Mouse (Mus musculus): ENCODE measurements at regions not wholly inside any gene's neighbourhood (a gene's known extent, or its start where the extent isn't known, plus 50 kb on each side); places are given as distances from the start of the nearest gene placed in this dataset.

DNA sequence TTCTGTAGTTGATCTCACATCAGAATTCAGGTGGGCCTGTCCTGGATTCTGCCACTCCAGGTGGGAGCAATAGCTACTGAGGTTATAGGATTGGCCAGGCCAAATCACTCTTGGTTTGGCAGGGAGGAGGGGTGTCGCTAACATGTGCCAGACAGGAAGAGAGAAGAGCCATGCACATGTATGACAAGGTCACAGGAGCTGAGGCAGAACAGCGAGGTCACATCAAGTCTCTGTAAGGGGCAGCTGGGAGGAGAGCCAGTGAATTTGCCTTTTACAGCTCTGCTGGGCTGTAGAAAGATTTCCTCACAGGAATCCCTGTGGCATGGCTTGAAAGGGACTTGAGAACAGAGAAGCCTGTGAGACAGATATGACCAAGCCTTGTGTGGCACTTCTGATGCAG is 96.3 kb upstream of the Prok2 start:
- no peak for DNase-seq (ENCODE audit: low read depth)

DNA sequence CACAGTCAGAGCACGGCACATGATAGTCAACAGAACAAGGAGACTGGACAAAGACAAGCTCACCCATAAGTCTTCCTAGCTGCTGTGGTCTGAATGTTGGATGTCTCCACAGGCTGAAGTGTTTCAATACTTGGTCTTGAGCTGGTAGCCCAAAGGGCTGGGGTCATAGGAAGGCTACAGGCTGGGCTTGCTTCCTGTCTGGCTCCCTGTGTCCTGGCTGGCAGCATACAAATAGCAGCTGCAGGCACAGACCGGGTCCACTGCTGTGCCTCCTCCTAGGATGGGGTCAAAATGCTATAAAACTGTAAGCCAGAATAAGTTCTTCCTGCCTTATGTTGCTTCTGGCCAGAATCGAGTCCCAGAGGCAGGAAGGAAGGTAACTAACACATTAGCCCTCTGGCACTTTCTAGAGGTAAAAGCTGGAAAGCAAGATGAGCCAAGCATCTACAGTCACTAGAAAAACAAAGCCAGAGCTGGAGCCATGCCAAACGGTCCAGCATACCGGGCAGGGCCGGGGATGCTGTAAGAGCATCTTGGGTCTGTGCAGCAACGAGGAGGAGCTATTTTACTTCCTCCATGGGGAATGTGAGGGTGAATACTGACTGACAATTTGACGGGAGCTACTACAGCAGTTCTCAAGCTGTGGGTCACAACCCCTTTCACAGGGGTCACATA is 93.2 kb upstream of the Prok2 start:
- DNase-seq (ENCODE audit: low read depth), result no peak

GRCm38 (mm10) chr6:99818486-99818885 is 92.3 kb upstream of the Prok2 start:
- no peak for DNase-seq (ENCODE audit: low read depth)

DNA sequence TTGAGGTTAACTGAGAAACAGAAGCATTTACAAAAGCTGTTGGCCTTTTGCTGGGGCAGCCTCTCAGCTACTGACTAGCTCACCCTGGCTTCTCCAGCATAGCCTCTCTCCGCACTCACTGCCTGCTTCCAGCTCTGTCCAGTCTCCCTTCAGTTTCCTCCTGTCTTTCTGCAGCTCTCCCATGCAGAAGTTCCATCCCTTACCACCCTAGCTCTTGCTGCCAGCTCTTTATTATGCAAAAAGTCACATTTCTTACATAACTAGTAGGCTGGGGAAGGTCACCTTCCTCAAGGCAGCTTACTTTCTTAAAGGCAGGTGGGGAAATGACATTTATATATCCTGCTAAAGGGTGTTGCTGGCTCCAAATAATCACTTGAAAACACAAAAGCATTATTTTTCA is 91.1 kb upstream of the Prok2 start:
- DNase-seq (ENCODE audit: low read depth), result no peak

GRCm38 (mm10) chr6:99813102-99813501 is 86.9 kb upstream of the Prok2 start:
- DNase-seq (ENCODE audit: low read depth), result no peak

GRCm38 (mm10) chr6:99811842-99812241 is 85.7 kb upstream of the Prok2 start:
- no peak for DNase-seq (ENCODE audit: low read depth)

- DNase-seq (ENCODE audit: low read depth), result peak; percentile 11
These were observed 85.0 kb upstream of the Prok2 start for GRCm38 (mm10) chr6:99810974-99811798.

DNA sequence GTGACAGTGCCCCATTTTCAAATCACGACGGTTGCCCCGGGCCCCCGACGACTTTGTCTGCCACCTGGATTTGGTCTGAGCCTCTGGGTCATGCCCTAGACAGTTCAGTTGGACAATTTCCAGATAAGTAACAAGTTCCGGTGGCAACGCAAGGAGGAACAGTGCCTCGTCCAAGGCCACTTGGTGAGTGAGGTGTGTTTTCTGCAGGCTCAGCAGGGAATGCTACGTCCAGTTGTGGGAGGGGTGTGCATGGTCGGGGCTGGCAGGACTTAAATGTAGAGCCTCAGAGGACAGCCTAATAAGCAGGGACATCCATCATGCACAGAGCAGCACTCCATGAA is 78.7 kb upstream of the Prok2 start:
- no peak for DNase-seq (ENCODE audit: low read depth)

- DNase-seq (ENCODE audit: low read depth), result peak; percentile 80
These were observed 78.1 kb upstream of the Prok2 start for GRCm38 (mm10) chr6:99803983-99804904.

DNA sequence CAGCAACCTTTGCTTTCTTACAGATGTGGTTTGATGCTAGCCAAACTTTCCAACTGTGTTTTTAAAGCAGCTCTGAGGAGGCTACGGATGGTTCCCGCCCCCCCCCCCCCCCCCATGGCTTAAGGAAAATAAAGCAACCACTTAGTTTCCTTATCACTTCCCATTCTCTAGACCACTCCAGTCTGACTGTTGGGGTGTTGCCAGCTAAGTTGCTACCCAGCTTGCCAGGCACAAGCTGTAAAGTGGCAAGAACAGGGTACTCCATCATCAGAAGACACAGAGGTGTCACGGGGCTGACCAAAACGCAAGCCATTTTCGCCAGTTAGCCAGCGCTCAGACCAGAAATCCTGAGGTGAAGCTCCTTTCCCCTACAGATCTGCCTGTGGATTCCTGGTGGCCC is 74.7 kb upstream of the Prok2 start:
- DNase-seq (ENCODE audit: low read depth), result no peak

GRCm38 (mm10) chr6:99800324-99800723 is 74.1 kb upstream of the Prok2 start:
- DNase-seq (ENCODE audit: low read depth), result no peak

DNA sequence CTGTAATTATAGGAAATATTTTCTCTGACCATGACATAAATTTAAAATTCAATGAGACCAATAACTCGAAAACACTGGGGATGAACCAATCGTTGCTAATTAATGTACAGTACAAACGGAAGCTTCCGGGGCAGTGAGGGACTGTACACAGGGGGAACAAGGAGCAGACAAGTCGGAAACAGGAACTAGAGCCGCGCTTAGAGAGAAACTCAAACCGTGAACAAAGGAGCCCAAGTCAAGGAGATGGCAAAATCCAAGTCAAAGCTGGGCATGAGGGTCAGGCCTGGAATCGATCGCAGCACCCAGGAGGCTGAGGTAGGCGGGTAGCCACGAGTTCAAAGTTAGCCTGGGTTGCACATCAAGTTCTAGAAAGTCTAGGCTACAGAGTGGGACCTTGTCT is 70.2 kb upstream of the Prok2 start:
- DNase-seq (ENCODE audit: low read depth), result no peak

GRCm38 (mm10) chr6:99793546-99793945 is 67.4 kb upstream of the Prok2 start:
- no peak for DNase-seq (ENCODE audit: low read depth)

DNA sequence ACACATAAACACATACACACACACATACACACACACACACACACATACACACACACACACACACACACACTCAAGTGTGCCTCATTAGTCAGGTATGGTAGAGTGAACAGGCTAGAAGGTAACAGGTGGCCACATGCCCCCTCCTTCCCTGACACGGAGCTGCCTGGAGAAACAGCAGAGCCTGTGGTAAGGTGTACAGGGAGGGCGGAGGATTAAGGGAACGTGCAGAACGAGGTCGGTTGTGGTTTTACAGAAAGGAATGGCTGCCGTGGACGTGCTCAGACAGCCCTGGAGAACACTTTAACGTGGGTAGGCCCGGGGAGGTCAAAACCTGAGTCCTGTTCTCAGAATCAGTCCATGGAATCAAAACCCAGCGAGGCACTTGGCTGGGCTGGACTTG is 66.2 kb upstream of the Prok2 start:
- DNase-seq (ENCODE audit: low read depth), result no peak

DNA sequence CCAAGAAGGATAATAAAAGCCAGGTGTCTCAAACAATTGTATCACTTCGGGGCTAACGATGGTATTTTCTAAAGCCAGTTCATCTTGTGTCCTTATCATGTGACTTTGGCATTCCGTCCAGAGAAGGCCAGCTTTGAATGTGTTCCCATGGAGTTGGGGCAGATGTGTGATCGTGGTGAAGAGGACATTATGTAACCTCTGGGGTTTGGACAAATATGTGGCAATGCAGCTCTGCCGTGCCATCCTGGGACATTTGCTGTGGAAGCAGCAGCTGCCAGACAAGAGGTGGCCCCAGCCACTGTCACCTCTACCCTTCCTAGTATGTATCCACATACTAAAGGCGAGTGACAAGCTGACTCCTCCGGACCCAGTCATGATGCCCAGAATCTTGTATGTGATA is 60.8 kb upstream of the Prok2 start:
- no peak for DNase-seq (ENCODE audit: low read depth)

- DNase-seq (ENCODE audit: low read depth), result peak; percentile 36
These were observed 59.0 kb upstream of the Prok2 start for GRCm38 (mm10) chr6:99785212-99785611.

- no peak for DNase-seq (ENCODE audit: low read depth)
These were observed 58.6 kb upstream of the Prok2 start for GRCm38 (mm10) chr6:99784804-99785203.

- no peak for DNase-seq (ENCODE audit: low read depth)
These were observed 58.1 kb upstream of the Prok2 start for GRCm38 (mm10) chr6:99784285-99784684.

DNA sequence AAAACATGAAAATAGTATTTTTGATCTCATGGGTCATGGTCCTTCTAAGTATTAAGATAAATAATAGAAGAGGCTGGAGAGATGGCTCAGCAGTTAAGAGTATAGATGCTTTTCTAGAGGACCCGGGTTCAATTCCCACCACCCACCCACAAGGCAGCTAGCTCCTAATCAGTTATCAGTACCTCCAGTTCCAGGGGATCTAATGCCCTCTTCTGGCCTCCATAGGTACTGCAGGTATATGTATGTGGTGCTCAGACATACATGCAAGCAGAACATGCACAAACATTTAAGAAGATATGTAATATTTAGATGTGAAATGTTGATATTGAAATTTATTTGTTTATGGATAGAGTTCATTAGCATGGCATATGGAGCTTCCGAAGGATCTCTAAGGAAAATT is 56.8 kb upstream of the Prok2 start:
- peak; percentile 62 for DNase-seq (ENCODE audit: low read depth)
